Mouse (Mus musculus): ENCODE results near the gene Klhl18.

Klhl18 gene

GRCm38 (mm10) chr9:110448356-110448755 is 28.1 kb downstream of the Klhl18 start:
- Histone ChIP-seq H3K4me3 (replicated peaks; ENCODE audit: low read length) (no peak overlapping the region), H3K9me3 (ENCODE audit: low read length) (peaks cover 6% of the 10 kb centered on the region; the same call in 1 of the 2 replicates)
- TF ChIP-seq CTCF (conservative IDR thresholded peaks at IDR 0.05; ENCODE audit: low read length), result no peak

GRCm38 (mm10) chr9:110440559-110440958 is 35.9 kb downstream of the Klhl18 start:
- no peak overlapping the region for H3K4me3 ChIP-seq (replicated peaks; ENCODE audit: low read length)
- H3K4me1 ChIP-seq (replicated peaks; ENCODE audit: low read depth, low read length), result peaks cover 5% of the 10 kb centered on the region; the same call in 1 of the 2 replicates
- no peaks in the 10 kb centered on the region for H3K9me3 ChIP-seq (ENCODE audit: low read length)
- peaks cover 9% of the 10 kb centered on the region; the same call in 1 of the 2 replicates for H3K36me3 ChIP-seq (ENCODE audit: insufficient read depth, low read length)
- no peaks in the 10 kb centered on the region for H3K27me3 ChIP-seq (ENCODE audit: insufficient read depth, low read length)
- TF ChIP-seq POU5F1 (IDR thresholded peaks at IDR 0.05; ENCODE audit: borderline replicate concordance, low read length) (no peak), NANOG (IDR thresholded peaks at IDR 0.05; ENCODE audit: borderline replicate concordance, low read length) (no peak), CTCF (conservative IDR thresholded peaks at IDR 0.05; ENCODE audit: low read length) (no peak)

More at GRCm38 (mm10) chr9:110448356-110448755, 28.1 kb downstream of the Klhl18 start:
- H3K27me3 ChIP-seq (ENCODE audit: insufficient read depth, low read length), result no peaks in the 10 kb centered on the region
- peaks cover 13% of the 10 kb centered on the region for H3K36me3 ChIP-seq (ENCODE audit: insufficient read depth, low read length)
- peaks cover 6% of the 10 kb centered on the region; the same call in 1 of the 2 replicates for H3K4me1 ChIP-seq (replicated peaks; ENCODE audit: low read depth, low read length)

GRCm38 (mm10) chr9:110440049-110440448 is 36.4 kb downstream of the Klhl18 start:
- H3K27me3 ChIP-seq (ENCODE audit: insufficient read depth, low read length), result no peaks in the 10 kb centered on the region
- H3K9me3 ChIP-seq (ENCODE audit: low read length), result no peaks in the 10 kb centered on the region
- no peak overlapping the region for H3K4me3 ChIP-seq (replicated peaks; ENCODE audit: low read length)
- peaks cover 9% of the 10 kb centered on the region for H3K4me1 ChIP-seq (replicated peaks; ENCODE audit: low read depth, low read length)
- TF ChIP-seq POU5F1 (IDR thresholded peaks at IDR 0.05; ENCODE audit: borderline replicate concordance, low read length) (no peak), CTCF (conservative IDR thresholded peaks at IDR 0.05; ENCODE audit: low read length) (no peak), NANOG (IDR thresholded peaks at IDR 0.05; ENCODE audit: borderline replicate concordance, low read length) (no peak)
- peaks cover 10% of the 10 kb centered on the region; the same call in 1 of the 2 replicates for H3K36me3 ChIP-seq (ENCODE audit: insufficient read depth, low read length)

DNA sequence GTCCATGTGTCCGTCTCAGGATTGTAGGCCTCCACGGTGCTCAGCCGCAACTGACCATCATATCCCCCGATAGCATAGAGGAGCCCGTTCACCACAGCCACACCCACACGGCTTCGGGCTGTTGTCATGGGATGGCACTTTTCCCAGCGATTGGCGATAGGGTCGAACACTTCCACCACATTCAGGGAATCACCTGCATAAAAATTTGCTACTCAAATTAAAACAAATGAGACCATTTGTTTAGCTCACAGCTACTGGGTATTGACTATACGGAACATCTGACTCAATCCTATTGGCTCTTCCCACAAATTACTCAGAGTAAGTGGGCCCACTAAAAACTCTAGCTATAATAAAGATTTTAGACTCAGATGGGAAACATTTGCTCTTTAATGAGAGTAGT is 40.5 kb downstream of the Klhl18 start:
- Histone ChIP-seq H3K4me1 (replicated peaks; ENCODE audit: low read depth, low read length) (peaks cover 18% of the 10 kb centered on the region), H3K27me3 (ENCODE audit: insufficient read depth, low read length) (no peaks in the 10 kb centered on the region), H3K9me3 (ENCODE audit: low read length) (no peaks in the 10 kb centered on the region), H3K4me3 (replicated peaks; ENCODE audit: low read length) (no peak overlapping the region), H3K36me3 (ENCODE audit: insufficient read depth, low read length) (0 out of 2 replicates have a peak, but pooled peaks cover 8% of the 10 kb centered on the region)
- TF ChIP-seq CTCF (conservative IDR thresholded peaks at IDR 0.05; ENCODE audit: low read length) (no peak), POU5F1 (IDR thresholded peaks at IDR 0.05; ENCODE audit: borderline replicate concordance, low read length) (no peak), NANOG (IDR thresholded peaks at IDR 0.05; ENCODE audit: borderline replicate concordance, low read length) (no peak)

DNA sequence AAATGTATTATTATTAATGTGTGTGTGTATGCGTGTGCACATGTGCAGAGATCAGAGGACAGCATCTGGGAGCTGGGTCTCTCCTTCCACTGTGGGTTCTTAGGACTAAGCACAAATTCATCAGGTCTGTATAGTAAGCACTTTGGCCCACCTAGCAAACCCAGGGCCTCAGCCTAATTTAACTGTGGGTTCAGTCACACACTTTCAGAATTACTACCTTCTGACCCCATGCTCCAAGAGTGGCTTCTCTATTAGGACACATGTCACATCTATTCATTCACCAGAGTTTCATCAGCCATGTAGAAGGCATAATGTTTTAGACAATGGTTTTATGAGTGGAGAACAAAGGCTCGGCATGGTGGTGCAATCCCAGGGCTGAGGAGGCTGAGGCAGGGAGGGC is 43.4 kb downstream of the Klhl18 start:
- H3K36me3 ChIP-seq (ENCODE audit: insufficient read depth, low read length), result peaks cover 17% of the 10 kb centered on the region; the same call in 1 of the 2 replicates
- H3K9me3 ChIP-seq (ENCODE audit: low read length), result no peaks in the 10 kb centered on the region
- H3K4me1 ChIP-seq (replicated peaks; ENCODE audit: low read depth, low read length), result peaks cover 12% of the 10 kb centered on the region
- TF ChIP-seq NANOG (IDR thresholded peaks at IDR 0.05; ENCODE audit: borderline replicate concordance, low read length), result no peak
- TF ChIP-seq POU5F1 (IDR thresholded peaks at IDR 0.05; ENCODE audit: borderline replicate concordance, low read length), result no peak
- no peak for TF ChIP-seq CTCF (conservative IDR thresholded peaks at IDR 0.05; ENCODE audit: low read length)
- no peak overlapping the region for H3K4me3 ChIP-seq (replicated peaks; ENCODE audit: low read length)
- no peaks in the 10 kb centered on the region for H3K27me3 ChIP-seq (ENCODE audit: insufficient read depth, low read length)

DNA sequence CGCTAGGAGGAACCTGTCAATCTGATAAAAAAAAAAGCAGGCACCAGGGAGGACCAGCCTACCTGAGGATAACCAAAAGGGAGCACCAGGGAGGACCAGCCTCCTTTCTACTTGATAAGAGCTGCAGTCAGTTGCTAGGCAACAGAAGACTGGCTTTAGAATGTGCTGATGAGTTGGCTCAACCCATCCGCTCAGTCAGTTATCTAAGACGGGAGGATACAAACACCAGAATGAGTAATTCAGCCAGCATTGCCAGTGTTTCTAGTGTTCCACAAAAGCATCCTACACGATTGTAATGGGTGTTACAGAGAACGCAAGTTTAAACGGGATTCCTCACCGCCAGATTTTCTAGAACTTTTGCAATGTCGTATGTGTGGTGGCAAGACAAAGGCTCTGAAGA is 45.3 kb downstream of the Klhl18 start:
- no peak overlapping the region for H3K4me3 ChIP-seq (replicated peaks; ENCODE audit: low read length)
- TF ChIP-seq NANOG (IDR thresholded peaks at IDR 0.05; ENCODE audit: borderline replicate concordance, low read length) (no peak), CTCF (conservative IDR thresholded peaks at IDR 0.05; ENCODE audit: low read length) (no peak), POU5F1 (IDR thresholded peaks at IDR 0.05; ENCODE audit: borderline replicate concordance, low read length) (no peak)
- H3K9me3 ChIP-seq (ENCODE audit: low read length), result no peaks in the 10 kb centered on the region
- H3K27me3 ChIP-seq (ENCODE audit: insufficient read depth, low read length), result no peaks in the 10 kb centered on the region
- peaks cover 14% of the 10 kb centered on the region; the same call in 1 of the 2 replicates for H3K36me3 ChIP-seq (ENCODE audit: insufficient read depth, low read length)
- H3K4me1 ChIP-seq (replicated peaks; ENCODE audit: low read depth, low read length), result peaks cover 17% of the 10 kb centered on the region

GRCm38 (mm10) chr9:110419511-110420112 is 56.9 kb downstream of the Klhl18 start, which contains the start of gene Ngp:
Gene Ngp, plus strand, starts transcription at chr9:110419747.
- H3K4me1 ChIP-seq (replicated peaks; ENCODE audit: low read depth, low read length), result no peaks in the 10 kb centered on the region; the same call in 1 of the 2 replicates
- no peak for TF ChIP-seq CTCF (conservative IDR thresholded peaks at IDR 0.05; ENCODE audit: low read length)
- no peak for TF ChIP-seq POU5F1 (IDR thresholded peaks at IDR 0.05; ENCODE audit: borderline replicate concordance, low read length)
- TF ChIP-seq NANOG (IDR thresholded peaks at IDR 0.05; ENCODE audit: borderline replicate concordance, low read length), result no peak
- no peaks in the 10 kb centered on the region for H3K36me3 ChIP-seq (ENCODE audit: insufficient read depth, low read length)
- H3K4me3 ChIP-seq (replicated peaks; ENCODE audit: low read length), result no peak within 1 kb of the TSS
- no peaks in the 10 kb centered on the region for H3K27me3 ChIP-seq (ENCODE audit: insufficient read depth, low read length)
- no peaks in the 10 kb centered on the region for H3K9me3 ChIP-seq (ENCODE audit: low read length)

- no peak for TF ChIP-seq NANOG (IDR thresholded peaks at IDR 0.05; ENCODE audit: borderline replicate concordance, low read length)
- 0 out of 2 replicates have a peak, but pooled peaks have one; percentile 7 for TF ChIP-seq CTCF (conservative IDR thresholded peaks at IDR 0.05; ENCODE audit: low read length)
- H3K4me1 ChIP-seq (replicated peaks; ENCODE audit: low read depth, low read length), result peaks cover 11% of the 10 kb centered on the region
- H3K27me3 ChIP-seq (ENCODE audit: insufficient read depth, low read length), result no peaks in the 10 kb centered on the region
- H3K9me3 ChIP-seq (ENCODE audit: low read length), result no peaks in the 10 kb centered on the region
- no peak overlapping the region for H3K4me3 ChIP-seq (replicated peaks; ENCODE audit: low read length)
- no peaks in the 10 kb centered on the region for H3K36me3 ChIP-seq (ENCODE audit: insufficient read depth, low read length)
These were observed 62.7 kb downstream of the Klhl18 start for GRCm38 (mm10) chr9:110413785-110414184.

- TF ChIP-seq NANOG (IDR thresholded peaks at IDR 0.05; ENCODE audit: borderline replicate concordance, low read length) (no peak), POU5F1 (IDR thresholded peaks at IDR 0.05; ENCODE audit: borderline replicate concordance, low read length) (no peak), CTCF (conservative IDR thresholded peaks at IDR 0.05; ENCODE audit: low read length) (no peak)
- H3K4me3 ChIP-seq (replicated peaks; ENCODE audit: low read length), result no peak overlapping the region
- no peaks in the 10 kb centered on the region for H3K36me3 ChIP-seq (ENCODE audit: insufficient read depth, low read length)
- H3K9me3 ChIP-seq (ENCODE audit: low read length), result no peaks in the 10 kb centered on the region
- no peaks in the 10 kb centered on the region for H3K27me3 ChIP-seq (ENCODE audit: insufficient read depth, low read length)
- H3K4me1 ChIP-seq (replicated peaks; ENCODE audit: low read depth, low read length), result peaks cover 15% of the 10 kb centered on the region
These were observed 63.6 kb downstream of the Klhl18 start for GRCm38 (mm10) chr9:110412926-110413325.

All from E14TG2a.4 (cell line).